Mouse (Mus musculus) ES-E14 (cell line): Measurements from ENCODE around the gene Dhx16. TPM values are rescaled to one million over a fixed set of nuclear protein-coding genes. Genes with fewer than 3 reads are reported as not detected.

Experiments used
- DNase-seq: peaks from one replicate; pipeline ENCODE4 v3.0.0-alpha.2; 2013; ENCODE audit warnings: low read depth, low spot score
- H3K27ac ChIP-seq: 2 replicates; pipeline ENCODE4 v1.5.1; 2012; ENCODE audit warnings: low read depth, mild to moderate bottlenecking, low read length, moderate library complexity, mixed read lengths; ENCODE audit not compliant: poor library complexity, insufficient read depth, severe bottlenecking
- H3K36me3 ChIP-seq: 2 replicates; pipeline ENCODE4 v1.6.1; 2012; ENCODE audit warnings: mild to moderate bottlenecking, low read length, moderate library complexity, mixed read lengths; ENCODE audit not compliant: control insufficient read depth, poor library complexity, insufficient read depth, severe bottlenecking
- H3K4me1 ChIP-seq, 2 experiments: fragments of 150-350 bp in 1 of 2; sonication (generic) in 1 of 2; 2 replicates each; pipeline ENCODE4 v1.6.1; 2012; ENCODE audit warnings: low read length in 2 of 2, mild to moderate bottlenecking in 1 of 2, mixed read lengths in 1 of 2; ENCODE audit not compliant: control insufficient read depth in 2 of 2, insufficient read depth in 2 of 2, poor library complexity in 1 of 2
- H3K4me3 ChIP-seq, 2 experiments: fragments of 150-350 bp in 1 of 2; sonication (generic) in 1 of 2; 2 replicates each; pipeline ENCODE4 v1.5.1; 2012; ENCODE audit warnings: low read length in 2 of 2, low read depth in 1 of 2, mild to moderate bottlenecking in 1 of 2, mixed read lengths in 1 of 2; ENCODE audit not compliant: insufficient read depth in 1 of 2, poor library complexity in 1 of 2, severe bottlenecking in 1 of 2
- H3K9ac ChIP-seq: 2 replicates; pipeline ENCODE4 v1.6.1; 2012; ENCODE audit warnings: low read depth, mild to moderate bottlenecking, low read length, mixed read lengths; ENCODE audit not compliant: poor library complexity, insufficient read depth, severe bottlenecking
- H3K9me3 ChIP-seq: fragments of 150-350 bp; sonication (generic); 2 replicates; pipeline ENCODE4 v1.6.1; 2012; ENCODE audit warnings: low read depth, mild to moderate bottlenecking, low read length; ENCODE audit not compliant: control insufficient read depth, insufficient read depth
- CHD2 ChIP-seq: IDR thresholded peaks from 2 replicates; pipeline ENCODE4 v1.6.1; 2014; ENCODE audit warnings: mild to moderate bottlenecking, low read depth, low read length, inconsistent platforms
- HCFC1 ChIP-seq: IDR thresholded peaks from 2 replicates; pipeline ENCODE4 v1.6.1; 2012; ENCODE audit warnings: low read length, inconsistent platforms, borderline replicate concordance; ENCODE audit not compliant: insufficient read depth
- MAFK ChIP-seq: IDR thresholded peaks from 2 replicates; pipeline ENCODE4 v1.6.1; 2014; ENCODE audit warnings: mild to moderate bottlenecking, low read depth, low read length, inconsistent platforms; ENCODE audit not compliant: insufficient read depth
- ZC3H11A ChIP-seq: IDR thresholded peaks from 2 replicates; pipeline ENCODE4 v1.6.1; 2012; ENCODE audit warnings: low read depth, mild to moderate bottlenecking, inconsistent platforms, low read length, borderline replicate concordance
- ZNF384 ChIP-seq: IDR thresholded peaks from 2 replicates; pipeline ENCODE4 v1.6.1; 2012; ENCODE audit warnings: low read depth, low read length, inconsistent platforms
- in situ Hi-C, 2 experiments: fragments of 600-800 bp; cut with MboI; formaldehyde crosslinking; loops; one replicate each; pipeline ENCODE4 v1.15.1; 2025; ENCODE audit warnings: low sequenced_read_pairs in 2 of 2, inconsistent platforms in 1 of 2; ENCODE audit not compliant: unreplicated experiment in 2 of 2
- total RNA-seq: library from RNA; depleted of rRNA; stranded (reverse); fragments of 300-350 nt; gene quantifications from 2 replicates; pipeline ENCODE4 v1.2.3, GENCODE M21; 2012

The Dhx16 gene
- total RNA-seq, 1 experiment = 202 TPM

DNA sequence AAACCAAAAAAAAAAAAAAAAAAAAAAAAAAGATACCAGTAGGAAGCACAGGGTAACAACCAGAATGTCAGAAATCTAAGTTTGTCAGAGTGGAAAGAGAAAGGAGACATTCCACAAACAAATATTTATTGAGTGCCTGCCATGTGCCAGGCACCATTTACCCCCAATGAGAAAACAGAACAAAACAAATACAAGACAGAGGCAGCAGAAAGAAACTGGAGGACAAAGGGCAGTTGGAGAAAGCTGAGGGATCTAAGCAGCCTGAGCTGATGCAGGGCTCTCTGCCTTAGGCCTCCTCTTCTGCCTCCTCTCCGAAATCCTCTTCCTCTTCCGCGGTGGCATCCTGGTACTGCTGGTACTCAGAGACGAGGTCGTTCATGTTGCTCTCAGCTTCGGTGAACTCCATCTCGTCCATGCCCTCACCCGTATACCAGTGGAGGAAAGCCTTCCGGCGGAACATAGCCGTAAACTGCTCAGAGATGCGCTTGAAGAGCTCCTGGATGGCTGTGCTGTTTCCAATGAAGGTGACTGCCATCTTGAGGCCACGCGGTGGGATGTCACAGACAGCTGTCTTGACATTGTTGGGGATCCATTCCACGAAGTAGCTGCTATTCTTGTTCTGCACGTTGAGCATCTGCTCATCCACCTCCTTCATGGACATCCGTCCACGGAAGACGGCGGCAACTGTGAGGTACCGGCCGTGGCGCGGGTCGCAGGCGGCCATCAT lies 44.8 kb upstream of the Dhx16 start:
- peak overlapping the region; percentile 63 for H3K9ac ChIP-seq
- in situ Hi-C loops = no loop called here
- H3K27ac ChIP-seq = peak overlapping the region; percentile 1; the same call in 1 of the 2 replicates
- no peak for TF ChIP-seq HCFC1
- H3K9me3 ChIP-seq = no peaks in the 10 kb centered on the region
- peak overlapping the region; percentile 88 to 96; a peak in 3 of 4 replicates for H3K4me3 ChIP-seq
- no peak for DNase-seq
- peaks cover 5 to 9% of the 10 kb centered on the region in 2 experiments; a peak in 2 of 4 replicates for H3K4me1 ChIP-seq
- peaks cover 37% of the 10 kb centered on the region for H3K36me3 ChIP-seq

DNA sequence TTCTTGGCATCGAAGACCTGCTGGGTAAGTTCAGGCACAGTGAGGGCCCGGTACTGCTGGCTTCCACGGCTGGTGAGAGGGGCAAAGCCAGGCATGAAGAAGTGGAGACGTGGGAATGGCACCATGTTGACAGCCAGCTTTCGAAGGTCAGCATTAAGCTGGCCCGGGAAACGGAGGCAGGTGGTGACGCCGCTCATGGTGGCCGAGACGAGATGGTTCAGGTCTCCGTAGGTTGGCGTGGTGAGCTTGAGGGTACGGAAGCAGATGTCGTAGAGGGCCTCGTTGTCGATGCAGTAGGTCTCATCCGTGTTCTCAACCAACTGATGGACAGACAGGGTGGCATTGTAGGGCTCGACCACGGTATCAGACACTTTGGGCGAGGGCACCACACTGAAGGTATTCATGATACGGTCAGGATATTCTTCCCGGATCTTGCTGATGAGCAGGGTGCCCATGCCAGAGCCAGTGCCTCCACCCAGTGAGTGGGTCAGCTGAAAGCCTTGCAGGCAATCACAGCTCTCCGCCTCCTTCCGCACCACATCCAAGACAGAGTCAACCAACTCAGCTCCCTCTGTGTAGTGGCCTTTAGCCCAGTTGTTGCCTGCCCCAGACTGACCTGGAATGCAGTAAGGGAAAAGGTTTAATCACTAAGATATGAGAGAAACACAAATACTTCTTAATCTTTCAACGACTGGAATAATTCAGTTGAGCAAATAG lies 44.0 kb upstream of the Dhx16 start:
- H3K4me3 ChIP-seq = peak overlapping the region; percentile 88 to 96
- DNase-seq = no peak
- no peaks in the 10 kb centered on the region for H3K9me3 ChIP-seq
- in situ Hi-C loops = no loop called here
- H3K36me3 ChIP-seq = peaks cover 37% of the 10 kb centered on the region
- peak overlapping the region; percentile 1; the same call in 1 of the 2 replicates for H3K27ac ChIP-seq
- H3K9ac ChIP-seq = peak overlapping the region; percentile 63
- no peak for TF ChIP-seq HCFC1
- no peak for TF ChIP-seq CHD2
- no peak for TF ChIP-seq ZC3H11A
- TF ChIP-seq MAFK = no peak
- no peak for TF ChIP-seq ZNF384
- peaks cover 5 to 8% of the 10 kb centered on the region in 2 experiments; a peak in 3 of 4 replicates for H3K4me1 ChIP-seq

DNA sequence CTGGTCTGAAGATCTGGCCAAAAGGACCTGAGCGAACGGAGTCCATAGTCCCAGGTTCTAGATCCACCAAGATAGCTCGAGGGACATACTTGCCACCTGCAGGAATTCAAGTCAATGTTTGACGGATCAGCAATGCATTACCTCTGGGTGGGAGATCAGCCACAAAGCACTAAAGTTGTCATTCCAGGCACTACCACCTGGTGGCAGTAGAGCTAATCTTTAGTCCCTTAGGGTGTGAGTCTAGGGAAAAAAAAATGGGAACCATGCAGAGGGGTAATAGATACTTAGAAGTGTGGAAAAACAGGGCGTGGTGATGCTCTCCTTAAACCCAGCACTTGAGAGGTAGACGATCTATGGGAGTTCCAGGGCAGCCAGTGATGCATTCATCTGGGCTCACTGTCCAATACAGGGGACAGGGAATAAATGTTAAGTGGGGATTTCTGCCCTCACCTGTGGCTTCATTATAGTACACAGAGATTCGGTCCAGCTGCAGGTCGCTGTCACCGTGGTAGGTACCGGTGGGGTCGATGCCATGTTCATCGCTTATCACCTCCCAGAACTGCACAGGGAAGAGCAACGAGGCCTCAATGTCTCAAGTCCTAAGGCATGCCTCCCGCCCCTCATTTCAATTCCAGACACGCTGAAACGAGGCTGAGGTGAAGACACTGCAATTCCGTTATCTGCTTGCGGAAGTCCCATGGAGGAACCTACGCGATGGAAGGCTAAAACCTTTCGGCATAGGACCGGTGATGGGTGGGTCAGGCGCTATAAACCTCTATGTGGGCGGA lies 43.2 kb upstream of the Dhx16 start:
- DNase-seq = peak; percentile 95
- Histone ChIP-seq H3K4me1 (peaks cover 6 to 8% of the 10 kb centered on the region in 2 experiments; a peak in 3 of 4 replicates), H3K9ac (peak overlapping the region; percentile 87), H3K27ac (peak overlapping the region; percentile 71), H3K9me3 (no peaks in the 10 kb centered on the region), H3K4me3 (peak overlapping the region; percentile 88 to 96), H3K36me3 (peaks cover 35% of the 10 kb centered on the region)
- TF ChIP-seq CHD2 (no peak), ZNF384 (peak; percentile 94), HCFC1 (no peak; the same call in 1 of the 2 replicates)
- in situ Hi-C loops = no loop called here

DNA sequence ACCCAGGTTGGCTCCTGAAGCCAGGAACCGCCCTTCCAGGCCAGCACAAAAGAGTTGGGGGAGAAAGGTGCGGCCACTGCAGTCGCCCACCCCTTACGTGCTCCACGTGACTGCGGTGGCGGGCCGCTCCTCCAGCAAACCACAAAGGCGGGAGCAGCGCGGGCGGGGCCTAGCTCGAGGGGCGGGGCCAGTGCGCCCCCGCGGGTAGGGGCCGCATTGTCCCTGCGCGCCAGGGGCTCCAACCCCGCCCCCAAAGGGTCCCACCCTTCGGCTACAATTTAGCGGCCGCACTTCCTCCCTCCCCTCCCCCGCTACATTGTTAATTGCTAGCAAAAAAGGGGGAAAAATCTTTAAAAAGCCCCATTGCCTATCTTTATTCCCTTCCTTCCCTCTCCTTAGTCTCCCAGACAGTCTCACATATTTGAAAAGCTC lies 42.6 kb upstream of the Dhx16 start:
- TF ChIP-seq HCFC1 = no peak
- no peak for TF ChIP-seq CHD2
- no peak for TF ChIP-seq ZNF384
- TF ChIP-seq ZC3H11A = no peak
- TF ChIP-seq MAFK = no peak
- peak; percentile 91 for DNase-seq
- H3K36me3 ChIP-seq = peaks cover 35% of the 10 kb centered on the region
- peaks cover 6 to 8% of the 10 kb centered on the region in 2 experiments; a peak in 3 of 4 replicates for H3K4me1 ChIP-seq
- peak overlapping the region; percentile 83 for H3K27ac ChIP-seq
- H3K9ac ChIP-seq = peak overlapping the region; percentile 87
- H3K9me3 ChIP-seq = no peaks in the 10 kb centered on the region
- peak overlapping the region; percentile 88 to 96 for H3K4me3 ChIP-seq
- in situ Hi-C loops = no loop called here
